Mouse (Mus musculus) midbrain, embryonic 16.5 days (tissue): ENCODE data around the gene Krtap31-1. TPM values are rescaled to one million over a fixed set of nuclear protein-coding genes. Genes with fewer than 3 reads are reported as not detected.
"Not testable (repeated sequence)": the region's sequence is repeated elsewhere in the genome, so short reads cannot be mapped to it uniquely, and the experiment has no call there.

Source experiments
- ATAC-seq: fragments of 200-750 bp; cut with Nextera tagmentation; 2 replicates; pipeline ENCODE4 v1.8.0; 2017; ENCODE audit warnings: moderate TSS enrichment
- H3K27ac ChIP-seq: fragments of 300-500 bp; sonication (generic); 2 replicates; pipeline ENCODE4 v1.5.1; 2014; ENCODE audit warnings: mild to moderate bottlenecking, low read length, mixed read lengths
- H3K27me3 ChIP-seq: fragments of 300-500 bp; sonication (generic); 2 replicates; pipeline ENCODE4 v1.6.1; 2014; ENCODE audit warnings: low read depth, low read length, mixed read lengths; ENCODE audit not compliant: control insufficient read depth, insufficient read depth
- H3K36me3 ChIP-seq: fragments of 300-500 bp; sonication (generic); 2 replicates; pipeline ENCODE4 v1.6.1; 2014; ENCODE audit warnings: mild to moderate bottlenecking, low read length, moderate library complexity, mixed read lengths; ENCODE audit not compliant: control insufficient read depth, insufficient read depth
- H3K4me1 ChIP-seq: fragments of 300-500 bp; sonication (generic); 2 replicates; pipeline ENCODE4 v1.6.1; 2014; ENCODE audit warnings: mild to moderate bottlenecking, low read length, mixed read lengths; ENCODE audit not compliant: control insufficient read depth, insufficient read depth
- H3K4me2 ChIP-seq: fragments of 300-500 bp; sonication (generic); 2 replicates; pipeline ENCODE4 v1.6.1; 2014; ENCODE audit warnings: mild to moderate bottlenecking, low read length, mixed read lengths
- H3K4me3 ChIP-seq: fragments of 300-500 bp; sonication (generic); 2 replicates; pipeline ENCODE4 v1.5.1; 2014; ENCODE audit warnings: low read depth, mild to moderate bottlenecking, low read length, moderate library complexity, mixed read lengths
- H3K9ac ChIP-seq: fragments of 300-500 bp; sonication (generic); 2 replicates; pipeline ENCODE4 v1.6.1; 2014; ENCODE audit warnings: low read depth, low read length, mixed read lengths
- H3K9me3 ChIP-seq: fragments of 300-500 bp; sonication (generic); replicated peaks from 2 replicates; pipeline ENCODE4 v1.6.1; 2014; ENCODE audit warnings: mild to moderate bottlenecking, low read length, mixed read lengths; ENCODE audit not compliant: control insufficient read depth, poor library complexity, severe bottlenecking
- WGBS: fragments of 180-500 bp; shearing (Covaris S2); extraction: QIAGEN DNeasy Blood & Tissue Kit; methylation state at CpG from one replicate; pipeline ENCODE4 v1.1.7; 2014; 5-methylcytosine and 5-hydroxymethylcytosine counted together
- polyA plus RNA-seq: library from polyadenylated mRNA; unstranded; fragments of >200 nt; fragmentation: Nextera tagmentation; extraction: Ambion mirVana; gene quantifications from 2 replicates; pipeline ENCODE4 v1.2.1, GENCODE M21; 2015

The Krtap31-1 gene
- not detected in 2 replicates for polyA plus RNA-seq

DNA sequence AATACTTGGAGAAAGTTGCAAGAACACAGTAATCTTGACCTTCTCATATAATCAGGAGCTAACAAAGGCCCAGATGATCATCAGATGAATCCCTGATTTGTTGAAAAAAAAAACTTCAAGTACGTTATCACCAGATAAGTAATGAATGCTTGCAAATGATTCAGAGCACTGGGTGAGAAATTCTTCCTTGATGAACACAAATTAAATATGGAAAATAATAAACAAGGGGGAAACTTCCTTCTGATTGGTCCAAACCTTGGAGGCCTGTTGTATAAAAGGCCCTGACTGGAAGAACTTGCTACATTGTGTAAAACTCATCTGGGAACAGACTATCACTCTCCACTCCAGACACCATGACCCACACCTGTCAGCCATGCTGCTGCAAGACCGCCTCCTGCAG lies at the start of gene Krtap31-1:
Krtap31-1 (plus strand) TSS at position 301 of the 400 bp plus-strand sequence.
- Histone ChIP-seq H3K9me3 (no peaks in the 10 kb centered on the region), H3K4me1 (no peaks in the 10 kb centered on the region), H3K4me3 (no peak within 1 kb of the TSS), H3K27me3 (no peaks in the 10 kb centered on the region), H3K9ac (no peak within 1 kb of the TSS), H3K4me2 (no peak within 1 kb of the TSS), H3K27ac (no peak within 1 kb of the TSS), H3K36me3 (no peaks in the 10 kb centered on the region)
- ATAC-seq: no peak
- 86% methylated on average over 2 of the region's 2 CpGs for WGBS

DNA sequence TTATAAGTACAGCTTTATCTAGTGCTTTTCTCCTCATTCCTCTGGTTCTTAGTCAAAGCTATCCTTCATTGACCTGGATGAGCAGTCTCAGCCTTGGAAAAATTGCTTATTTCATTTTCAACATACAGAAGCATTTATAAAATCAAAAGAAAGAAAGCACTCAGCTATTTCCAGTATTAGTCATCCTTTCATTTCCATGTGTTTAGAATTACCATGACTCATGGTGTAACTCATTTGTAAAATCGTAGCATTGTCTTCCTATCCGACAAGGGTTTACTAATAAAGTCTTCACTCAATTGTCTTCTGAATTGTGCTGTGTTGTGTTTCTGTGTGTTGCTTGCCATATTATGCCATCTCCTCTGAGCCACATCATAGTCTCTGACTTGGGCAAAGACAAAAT lies 49.0 kb upstream of the Krtap31-1 start:
- WGBS: 71% methylated on average over 2 of the region's 2 CpGs
- H3K4me1 ChIP-seq: peaks cover 3% of the 10 kb centered on the region; the same call in 1 of the 2 replicates
- no peak overlapping the region for H3K4me2 ChIP-seq
- no peaks in the 10 kb centered on the region for H3K9me3 ChIP-seq
- no peaks in the 10 kb centered on the region for H3K27me3 ChIP-seq
- no peak overlapping the region for H3K4me3 ChIP-seq
- no peak overlapping the region for H3K27ac ChIP-seq
- no peak overlapping the region for H3K9ac ChIP-seq
- no peak for ATAC-seq
- no peaks in the 10 kb centered on the region for H3K36me3 ChIP-seq

GRCm38 (mm10) chr11:99864176-99864575 lies 43.5 kb upstream of the Krtap31-1 start, which contains the start of gene Gm11559:
TSS of gene Gm11559 (plus strand) at chr11:99864476.
- not testable (repeated sequence) for ATAC-seq, H3K9me3 ChIP-seq, H3K9ac ChIP-seq, H3K27ac ChIP-seq, H3K4me3 ChIP-seq, H3K27me3 ChIP-seq, H3K36me3 ChIP-seq, H3K4me1 ChIP-seq, H3K4me2 ChIP-seq
- whole genome bisulfite sequencing: 70% methylated on average over 1 of the region's 1 CpGs

GRCm38 (mm10) chr11:99873089-99873488 lies 34.6 kb upstream of the Krtap31-1 start, which contains the start of gene Krtap9-1:
TSS of gene Krtap9-1 (plus strand) at chr11:99873389.
- not testable (repeated sequence) for H3K4me2 ChIP-seq, H3K4me1 ChIP-seq, H3K4me3 ChIP-seq, H3K9me3 ChIP-seq, ATAC-seq, H3K27ac ChIP-seq, H3K27me3 ChIP-seq, H3K36me3 ChIP-seq, H3K9ac ChIP-seq
- 92% methylated on average over 1 of the region's 1 CpGs for WGBS

GRCm38 (mm10) chr11:99878887-99879286 lies 28.8 kb upstream of the Krtap31-1 start, which contains the start of gene Gm11567:
TSS of gene Gm11567 (plus strand) at chr11:99879187.
- H3K4me2 ChIP-seq, H3K9ac ChIP-seq, H3K27ac ChIP-seq, H3K4me3 ChIP-seq, ATAC-seq, H3K36me3 ChIP-seq, H3K27me3 ChIP-seq, H3K4me1 ChIP-seq, H3K9me3 ChIP-seq: not testable (repeated sequence)
- 52% methylated on average over 1 of the region's 1 CpGs for WGBS

- no peaks in the 10 kb centered on the region for H3K27me3 ChIP-seq
- no peaks in the 10 kb centered on the region for H3K9me3 ChIP-seq
- ATAC-seq: no peak
- no peak within 1 kb of the TSS for H3K4me2 ChIP-seq
- no peaks in the 10 kb centered on the region for H3K36me3 ChIP-seq
- no peak within 1 kb of the TSS for H3K4me3 ChIP-seq
- H3K4me1 ChIP-seq: no peaks in the 10 kb centered on the region
- no peak within 1 kb of the TSS for H3K27ac ChIP-seq
- H3K9ac ChIP-seq: no peak within 1 kb of the TSS
- 91% methylated on average over 3 of the region's 3 CpGs for WGBS
Measured at GRCm38 (mm10) chr11:99914451-99914850, 6.7 kb downstream of the Krtap31-1 start, which contains the start of gene Gm11565. TSS of gene Gm11565 (plus strand) at chr11:99914751.

GRCm38 (mm10) chr11:99935991-99936390 lies 28.3 kb downstream of the Krtap31-1 start, which contains the start of gene Krtap31-2:
TSS of gene Krtap31-2 (plus strand) at chr11:99936291.
- H3K27me3 ChIP-seq: no peaks in the 10 kb centered on the region
- H3K9me3 ChIP-seq: no peaks in the 10 kb centered on the region; the same call in 1 of the 2 replicates
- H3K9ac ChIP-seq: no peak within 1 kb of the TSS
- no peaks in the 10 kb centered on the region for H3K4me1 ChIP-seq
- ATAC-seq: no peak
- no peaks in the 10 kb centered on the region for H3K36me3 ChIP-seq
- WGBS: 90% methylated on average over 1 of the region's 1 CpGs
- H3K4me3 ChIP-seq: no peak within 1 kb of the TSS
- no peak within 1 kb of the TSS for H3K27ac ChIP-seq
- H3K4me2 ChIP-seq: no peak within 1 kb of the TSS

- H3K27me3 ChIP-seq: no peaks in the 10 kb centered on the region
- no peak overlapping the region for H3K27ac ChIP-seq
- ATAC-seq: no peak
- no peaks in the 10 kb centered on the region for H3K9me3 ChIP-seq
- H3K4me2 ChIP-seq: no peak overlapping the region
- no peak overlapping the region for H3K9ac ChIP-seq
- no peaks in the 10 kb centered on the region for H3K36me3 ChIP-seq
- 89% methylated on average over 9 of the region's 9 CpGs for WGBS
- H3K4me1 ChIP-seq: no peaks in the 10 kb centered on the region
- H3K4me3 ChIP-seq: no peak overlapping the region
Measured at GRCm38 (mm10) chr11:99937751-99938264, 30.1 kb downstream of the Krtap31-1 start.

GRCm38 (mm10) chr11:99948175-99948574 lies 40.5 kb downstream of the Krtap31-1 start, which contains the start of gene Krtap9-5:
TSS of gene Krtap9-5 (plus strand) at chr11:99948475.
- Histone ChIP-seq H3K4me3 (no peak within 1 kb of the TSS), H3K9ac (no peak within 1 kb of the TSS), H3K36me3 (no peaks in the 10 kb centered on the region), H3K4me1 (no peaks in the 10 kb centered on the region), H3K4me2 (no peak within 1 kb of the TSS), H3K27ac (no peak within 1 kb of the TSS), H3K9me3 (no peaks in the 10 kb centered on the region; the same call in 1 of the 2 replicates), H3K27me3 (no peaks in the 10 kb centered on the region)
- 89% methylated on average over 2 of the region's 2 CpGs for WGBS
- no peak for ATAC-seq
